Mouse (Mus musculus): Measurements from ENCODE around the gene Rabl3.

GRCm38 (mm10) chr16:37539240-37539610 is 460 bp upstream of the Rabl3 start:
- no peak for TF ChIP-seq CTCF (IDR thresholded peaks at IDR 0.05; ENCODE audit: low read depth, low read length)
- no peak for TF ChIP-seq POLR2A (IDR thresholded peaks at IDR 0.05; ENCODE audit: borderline replicate concordance, low read depth, low read length)
